8 mouse cellular contexts compared by ENCODE assay signal in genomic region chr5:30998306-30998705, GRCm38 (mm10). TPM values are rescaled to one million over a fixed set of nuclear protein-coding genes. Genes with fewer than 3 reads are reported as not detected.
DNase-seq lines count a peak whose midpoint lies in the region; ATAC-seq and TF ChIP-seq lines count a peak whose summit lies in the region.

No protein-coding gene starts in this region.

- peak; percentile 77 for TF ChIP-seq CTCF in ES-Bruce4 (IDR thresholded peaks at IDR 0.05; ENCODE audit: low read depth, low read length)
- TF ChIP-seq CTCF in brain, embryonic 14.5 days (IDR thresholded peaks at IDR 0.05; ENCODE audit: borderline replicate concordance, extremely low read depth, insufficient read depth, insufficient read length) = peak; percentile 56; the same call in 1 of the 2 replicates
- TF ChIP-seq CTCF in lung, embryonic 14.5 days (IDR thresholded peaks at IDR 0.05; ENCODE audit: low read depth) = peak; percentile 76

- H3K27ac ChIP-seq in hindbrain, embryonic 14.5 days = no peak overlapping the region
- no peak overlapping the region for H3K27ac ChIP-seq in hindbrain, embryonic 12.5 days
- H3K27ac ChIP-seq in ES-Bruce4 (ENCODE audit: insufficient read depth, low read length) = no peak overlapping the region
- H3K27ac ChIP-seq in intestine, embryonic 14.5 days (ENCODE audit: low read depth) = no peak overlapping the region
- H3K27ac ChIP-seq in lung, embryonic 14.5 days (ENCODE audit: low read depth) = no peak overlapping the region

- H3K4me1 ChIP-seq in hindbrain, embryonic 14.5 days (replicated peaks; ENCODE audit: control insufficient read depth, insufficient read depth, low read length) = no peaks in the 10 kb centered on the region
- no peaks in the 10 kb centered on the region for H3K4me1 ChIP-seq in hindbrain, embryonic 12.5 days
- no peaks in the 10 kb centered on the region for H3K4me1 ChIP-seq in ES-Bruce4 (ENCODE audit: control insufficient read depth, insufficient read depth, low read length)
- H3K4me1 ChIP-seq in intestine, embryonic 14.5 days (replicated peaks; ENCODE audit: control insufficient read depth, insufficient read depth, low read length) = no peaks in the 10 kb centered on the region
- H3K4me1 ChIP-seq in lung, embryonic 14.5 days (ENCODE audit: insufficient read depth) = no peaks in the 10 kb centered on the region

- no peak overlapping the region for H3K4me3 ChIP-seq in hindbrain, embryonic 14.5 days (replicated peaks; ENCODE audit: low read length)
- H3K4me3 ChIP-seq in hindbrain, embryonic 12.5 days = no peak overlapping the region
- H3K4me3 ChIP-seq in ES-Bruce4 (ENCODE audit: low read depth, low read length) = no peak overlapping the region
- no peak overlapping the region for H3K4me3 ChIP-seq in intestine, embryonic 14.5 days (ENCODE audit: low read depth, low read length)
- H3K4me3 ChIP-seq in lung, embryonic 14.5 days (ENCODE audit: low read depth, low read length) = no peak overlapping the region

- H3K9ac ChIP-seq in hindbrain, embryonic 14.5 days = no peak overlapping the region
- no peak overlapping the region for H3K9ac ChIP-seq in hindbrain, embryonic 12.5 days
- H3K9ac ChIP-seq in ES-Bruce4 (ENCODE audit: low read depth, poor library complexity, severe bottlenecking) = no peak overlapping the region
- no peak overlapping the region for H3K9ac ChIP-seq in intestine, embryonic 14.5 days (ENCODE audit: low read length)
- H3K9ac ChIP-seq in lung, embryonic 14.5 days = no peak overlapping the region

- DNase-seq in hindbrain, embryonic 14.5 days (ENCODE audit: low spot score) = peak; percentile 25
- peak; percentile 48 for DNase-seq in brain, embryonic 14.5 days (ENCODE audit: low read depth)
- DNase-seq in intestine, embryonic 14.5 days (ENCODE audit: low spot score) = peak; percentile 75
- DNase-seq in lung, embryonic 14.5 days = peak; percentile 67
- DNase-seq in testis, postnatal 10 days (ENCODE audit: low spot score) = peak; percentile 56

- H3K36me3 ChIP-seq in hindbrain, embryonic 14.5 days (replicated peaks; ENCODE audit: control insufficient read depth, insufficient read depth) = no peaks in the 10 kb centered on the region
- no peaks in the 10 kb centered on the region for H3K36me3 ChIP-seq in hindbrain, embryonic 12.5 days
- no peaks in the 10 kb centered on the region for H3K36me3 ChIP-seq in ES-Bruce4 (ENCODE audit: control insufficient read depth, insufficient read depth, low read length, poor library complexity, severe bottlenecking)
- no peaks in the 10 kb centered on the region for H3K36me3 ChIP-seq in intestine, embryonic 14.5 days (ENCODE audit: control insufficient read depth, insufficient read depth, low read length)
- no peaks in the 10 kb centered on the region for H3K36me3 ChIP-seq in lung, embryonic 14.5 days (ENCODE audit: insufficient read depth)

- no peak for TF ChIP-seq POLR2A in ES-Bruce4 (IDR thresholded peaks at IDR 0.05; ENCODE audit: insufficient read depth, low read length)
- no peak for TF ChIP-seq POLR2A in brain, embryonic 14.5 days (IDR thresholded peaks at IDR 0.05; ENCODE audit: borderline replicate concordance, extremely low read depth, insufficient read depth, insufficient read length, poor library complexity, severe bottlenecking)

- H3K9me3 ChIP-seq in hindbrain, embryonic 14.5 days (ENCODE audit: control insufficient read depth, low read length) = no peaks in the 10 kb centered on the region
- no peaks in the 10 kb centered on the region for H3K9me3 ChIP-seq in hindbrain, embryonic 12.5 days (replicated peaks)
- H3K9me3 ChIP-seq in ES-Bruce4 (replicated peaks; ENCODE audit: control insufficient read depth, insufficient read depth, low read length, poor library complexity, severe bottlenecking) = no peaks in the 10 kb centered on the region
- H3K9me3 ChIP-seq in intestine, embryonic 14.5 days (ENCODE audit: control insufficient read depth, low read length) = no peaks in the 10 kb centered on the region
- no peaks in the 10 kb centered on the region for H3K9me3 ChIP-seq in lung, embryonic 14.5 days (ENCODE audit: low read depth, low read length)

- 27% methylated on average over 5 of the region's 5 CpGs for WGBS in hindbrain, embryonic 14.5 days
- 23% methylated on average over 5 of the region's 5 CpGs for WGBS in hindbrain, embryonic 12.5 days
- 32% methylated on average over 5 of the region's 5 CpGs for WGBS in intestine, embryonic 14.5 days
- WGBS in lung, embryonic 14.5 days = 20% methylated on average over 5 of the region's 5 CpGs

- no peaks in the 10 kb centered on the region for H3K27me3 ChIP-seq in hindbrain, embryonic 14.5 days (ENCODE audit: control insufficient read depth, insufficient read depth, low read length)
- H3K27me3 ChIP-seq in hindbrain, embryonic 12.5 days = 0 out of 2 replicates have a peak, but pooled peaks cover 4% of the 10 kb centered on the region
- H3K27me3 ChIP-seq in ES-Bruce4 (ENCODE audit: control insufficient read depth, insufficient read depth, low read length, poor library complexity, severe bottlenecking) = no peaks in the 10 kb centered on the region
- H3K27me3 ChIP-seq in intestine, embryonic 14.5 days (replicated peaks; ENCODE audit: control insufficient read depth, insufficient read depth, low read length) = no peaks in the 10 kb centered on the region
- no peaks in the 10 kb centered on the region for H3K27me3 ChIP-seq in lung, embryonic 14.5 days (ENCODE audit: insufficient read depth, low read length)

- ATAC-seq in hindbrain, embryonic 14.5 days (ENCODE audit: low FRiP score) = no peak
- no peak for ATAC-seq in hindbrain, embryonic 12.5 days (ENCODE audit: low FRiP score)
- no peak for ATAC-seq in intestine, embryonic 14.5 days (replicated peaks; ENCODE audit: low FRiP score, low TSS enrichment, low read depth)
- ATAC-seq in lung, embryonic 14.5 days (ENCODE audit: insufficient read depth) = no peak; the same call in 1 of the 2 replicates
- ATAC-seq in frontal cortex, adult (ENCODE audit: low TSS enrichment) = no peak

- H3K4me2 ChIP-seq in hindbrain, embryonic 14.5 days (replicated peaks) = no peak overlapping the region
- no peak overlapping the region for H3K4me2 ChIP-seq in hindbrain, embryonic 12.5 days (replicated peaks)
- H3K4me2 ChIP-seq in intestine, embryonic 14.5 days (ENCODE audit: low read length) = no peak overlapping the region
- no peak overlapping the region for H3K4me2 ChIP-seq in lung, embryonic 14.5 days

- no peak for TF ChIP-seq EP300 in ES-Bruce4 (IDR thresholded peaks at IDR 0.05; ENCODE audit: insufficient read depth, low read depth, low read length)

RNA-seq across cellular contexts. Expression of gene Tcf23, which starts 29.8 kb away (rescaled TPM):
- 0.04 TPM in 1 of 2 replicates, not detected in the other for polyA plus RNA-seq in hindbrain, embryonic 14.5 days (2014; fragmentation: Nextera tagmentation; extraction: Ambion mirVana)
- polyA plus RNA-seq in hindbrain, embryonic 12.5 days (2016; fragmentation: Nextera tagmentation; extraction: Ambion mirVana) = not detected in 2 replicates
- not detected in 2 replicates for polyA plus RNA-seq in ES-Bruce4 (2011; ENCODE audit: insufficient read depth, insufficient read length, low read depth, missing spikeins)
- not detected in 2 replicates for polyA plus RNA-seq in brain, embryonic 14.5 days (2012; rRNA removed)
- 0.42 and 0.68 TPM in 2 replicates for polyA plus RNA-seq in intestine, embryonic 14.5 days (2014; fragmentation: Nextera tagmentation; extraction: Ambion mirVana)
- 0.16 and 0.25 TPM in 2 replicates for polyA plus RNA-seq in lung, embryonic 14.5 days (2014; fragmentation: Nextera tagmentation; extraction: Ambion mirVana)

RNA-seq across cellular contexts. Expression of gene Preb, which starts 38.1 kb away (rescaled TPM):
- 71.3 and 78.6 TPM in 2 replicates for polyA plus RNA-seq in hindbrain, embryonic 14.5 days (2014; fragmentation: Nextera tagmentation; extraction: Ambion mirVana)
- 120 and 127 TPM in 2 replicates for polyA plus RNA-seq in hindbrain, embryonic 12.5 days (2016; fragmentation: Nextera tagmentation; extraction: Ambion mirVana)
- polyA plus RNA-seq in ES-Bruce4 (2011; ENCODE audit: insufficient read depth, insufficient read length, low read depth, missing spikeins) = 71.0 and 84.4 TPM in 2 replicates
- polyA plus RNA-seq in brain, embryonic 14.5 days (2012; rRNA removed) = 178 and 250 TPM in 2 replicates
- polyA plus RNA-seq in intestine, embryonic 14.5 days (2014; fragmentation: Nextera tagmentation; extraction: Ambion mirVana) = 110 and 119 TPM in 2 replicates
- 79.8 and 99.6 TPM in 2 replicates for polyA plus RNA-seq in lung, embryonic 14.5 days (2014; fragmentation: Nextera tagmentation; extraction: Ambion mirVana)

RNA-seq across cellular contexts. Expression of gene Atraid, which starts 49.8 kb away (rescaled TPM):
- polyA plus RNA-seq in hindbrain, embryonic 14.5 days (2014; fragmentation: Nextera tagmentation; extraction: Ambion mirVana) = 175 and 198 TPM in 2 replicates
- polyA plus RNA-seq in hindbrain, embryonic 12.5 days (2016; fragmentation: Nextera tagmentation; extraction: Ambion mirVana) = 119 and 122 TPM in 2 replicates
- 28.6 and 31.8 TPM in 2 replicates for polyA plus RNA-seq in ES-Bruce4 (2011; ENCODE audit: insufficient read depth, insufficient read length, low read depth, missing spikeins)
- 122 and 154 TPM in 2 replicates for polyA plus RNA-seq in brain, embryonic 14.5 days (2012; rRNA removed)
- polyA plus RNA-seq in intestine, embryonic 14.5 days (2014; fragmentation: Nextera tagmentation; extraction: Ambion mirVana) = 170 and 178 TPM in 2 replicates
- polyA plus RNA-seq in lung, embryonic 14.5 days (2014; fragmentation: Nextera tagmentation; extraction: Ambion mirVana) = 148 and 159 TPM in 2 replicates

RNA-seq across cellular contexts. Expression of gene Slc5a6, which starts 50.4 kb away (rescaled TPM):
- 20.5 and 24.5 TPM in 2 replicates for polyA plus RNA-seq in hindbrain, embryonic 14.5 days (2014; fragmentation: Nextera tagmentation; extraction: Ambion mirVana)
- 13.8 and 14.0 TPM in 2 replicates for polyA plus RNA-seq in hindbrain, embryonic 12.5 days (2016; fragmentation: Nextera tagmentation; extraction: Ambion mirVana)
- 9.8 and 12.8 TPM in 2 replicates for polyA plus RNA-seq in ES-Bruce4 (2011; ENCODE audit: insufficient read depth, insufficient read length, low read depth, missing spikeins)
- 40.7 and 44.5 TPM in 2 replicates for polyA plus RNA-seq in brain, embryonic 14.5 days (2012; rRNA removed)
- 12.2 and 12.3 TPM in 2 replicates for polyA plus RNA-seq in intestine, embryonic 14.5 days (2014; fragmentation: Nextera tagmentation; extraction: Ambion mirVana)
- polyA plus RNA-seq in lung, embryonic 14.5 days (2014; fragmentation: Nextera tagmentation; extraction: Ambion mirVana) = 7.2 and 8.0 TPM in 2 replicates

RNA-seq across cellular contexts. Expression of gene Cgref1, which starts 52.9 kb away (rescaled TPM):
- 62.4 and 71.4 TPM in 2 replicates for polyA plus RNA-seq in hindbrain, embryonic 14.5 days (2014; fragmentation: Nextera tagmentation; extraction: Ambion mirVana)
- 12.4 and 14.2 TPM in 2 replicates for polyA plus RNA-seq in hindbrain, embryonic 12.5 days (2016; fragmentation: Nextera tagmentation; extraction: Ambion mirVana)
- polyA plus RNA-seq in ES-Bruce4 (2011; ENCODE audit: insufficient read depth, insufficient read length, low read depth, missing spikeins) = 26.1 and 26.3 TPM in 2 replicates
- 27.4 and 34.4 TPM in 2 replicates for polyA plus RNA-seq in brain, embryonic 14.5 days (2012; rRNA removed)
- 10.3 and 14.2 TPM in 2 replicates for polyA plus RNA-seq in intestine, embryonic 14.5 days (2014; fragmentation: Nextera tagmentation; extraction: Ambion mirVana)
- polyA plus RNA-seq in lung, embryonic 14.5 days (2014; fragmentation: Nextera tagmentation; extraction: Ambion mirVana) = 2.3 and 2.6 TPM in 2 replicates

Comparison
In these comparisons a context has a peak if more than half of its experiments do, and no peak if none do; other contexts are left out.
1. DNase-seq: peak in every context shown above with its lines; median percentile 75 in intestine, embryonic 14.5 days; 67 in lung, embryonic 14.5 days; 56 in testis, postnatal 10 days; 48 in brain, embryonic 14.5 days; 25 in hindbrain, embryonic 14.5 days.